Mouse (Mus musculus): ENCODE results near the gene Dbh. TPM values are rescaled to one million over a fixed set of nuclear protein-coding genes. Genes with fewer than 3 reads are reported as not detected.

The Dbh gene
- polyA plus RNA-seq, 1 experiment from 2014 or later: 0.67 TPM

GRCm38 (mm10) chr2:27166999-27167398, 2.0 kb downstream of the Dbh start:
- H3K4me1 ChIP-seq (replicated peaks): peaks cover 12% of the 10 kb centered on the region
- no peak overlapping the region for H3K4me2 ChIP-seq
- H3K4me3 ChIP-seq: no peak overlapping the region
- H3K9ac ChIP-seq: no peak overlapping the region
- WGBS: 25% methylated on average over 2 of the region's 2 CpGs
- no peaks in the 10 kb centered on the region for H3K27me3 ChIP-seq
- no peaks in the 10 kb centered on the region for H3K36me3 ChIP-seq
- H3K27ac ChIP-seq (replicated peaks): no peak overlapping the region
- no peaks in the 10 kb centered on the region for H3K9me3 ChIP-seq
- no peak for ATAC-seq (ENCODE audit: low read depth)

- Histone ChIP-seq H3K4me1 (replicated peaks) (no peaks in the 10 kb centered on the region; the same call in 1 of the 2 replicates), H3K4me3 (no peak overlapping the region), H3K36me3 (no peaks in the 10 kb centered on the region), H3K9ac (no peak overlapping the region), H3K27me3 (no peaks in the 10 kb centered on the region), H3K9me3 (no peaks in the 10 kb centered on the region), H3K27ac (replicated peaks) (no peak overlapping the region), H3K4me2 (no peak overlapping the region)
- ATAC-seq (ENCODE audit: low read depth): no peak
- 83% methylated on average over 2 of the region's 2 CpGs for WGBS
Observed at GRCm38 (mm10) chr2:27174242-27174641, 9.2 kb downstream of the Dbh start.

- Histone ChIP-seq H3K27me3 (no peaks in the 10 kb centered on the region), H3K36me3 (no peaks in the 10 kb centered on the region), H3K4me1 (replicated peaks) (no peaks in the 10 kb centered on the region; the same call in 1 of the 2 replicates), H3K9me3 (no peaks in the 10 kb centered on the region), H3K9ac (no peak overlapping the region), H3K4me3 (no peak overlapping the region), H3K4me2 (no peak overlapping the region), H3K27ac (replicated peaks) (no peak overlapping the region)
- ATAC-seq (ENCODE audit: low read depth): no peak
- WGBS: 73% methylated on average over 10 of the region's 10 CpGs
Observed at GRCm38 (mm10) chr2:27175696-27176267, 10.7 kb downstream of the Dbh start.

GRCm38 (mm10) chr2:27179101-27179500, 14.1 kb downstream of the Dbh start:
- H3K27me3 ChIP-seq: no peaks in the 10 kb centered on the region
- H3K9me3 ChIP-seq: no peaks in the 10 kb centered on the region
- no peak overlapping the region for H3K4me2 ChIP-seq
- no peak overlapping the region for H3K27ac ChIP-seq (replicated peaks)
- WGBS: 80% methylated on average over 8 of the region's 8 CpGs
- no peak for ATAC-seq (ENCODE audit: low read depth)
- no peak overlapping the region for H3K9ac ChIP-seq
- H3K4me3 ChIP-seq: no peak overlapping the region
- peaks cover 18% of the 10 kb centered on the region for H3K4me1 ChIP-seq (replicated peaks)
- no peaks in the 10 kb centered on the region for H3K36me3 ChIP-seq

- Histone ChIP-seq H3K4me2 (no peak overlapping the region), H3K36me3 (no peaks in the 10 kb centered on the region), H3K9me3 (no peaks in the 10 kb centered on the region), H3K27ac (replicated peaks) (no peak overlapping the region), H3K9ac (no peak overlapping the region), H3K4me1 (replicated peaks) (peaks cover 23% of the 10 kb centered on the region), H3K27me3 (no peaks in the 10 kb centered on the region), H3K4me3 (no peak overlapping the region)
- ATAC-seq (ENCODE audit: low read depth): no peak
- 75% methylated on average over 4 of the region's 4 CpGs for WGBS
Observed at GRCm38 (mm10) chr2:27181907-27182306, 16.9 kb downstream of the Dbh start.

- Histone ChIP-seq H3K4me2 (no peak overlapping the region), H3K4me3 (no peak overlapping the region), H3K27ac (replicated peaks) (peak overlapping the region; percentile 55), H3K27me3 (no peaks in the 10 kb centered on the region), H3K4me1 (replicated peaks) (peaks cover 23% of the 10 kb centered on the region), H3K9me3 (no peaks in the 10 kb centered on the region), H3K9ac (no peak overlapping the region), H3K36me3 (no peaks in the 10 kb centered on the region)
- WGBS: 25% methylated on average over 12 of the region's 12 CpGs
- peak; percentile 86 for ATAC-seq (ENCODE audit: low read depth)
Observed at GRCm38 (mm10) chr2:27183734-27184133, 18.7 kb downstream of the Dbh start.

- no peak overlapping the region for H3K27ac ChIP-seq (replicated peaks)
- H3K9ac ChIP-seq: no peak overlapping the region
- WGBS: 85% methylated on average over 6 of the region's 6 CpGs
- ATAC-seq (ENCODE audit: low read depth): no peak
- H3K4me2 ChIP-seq: no peak overlapping the region
- H3K36me3 ChIP-seq: no peaks in the 10 kb centered on the region
- H3K9me3 ChIP-seq: no peaks in the 10 kb centered on the region
- no peaks in the 10 kb centered on the region for H3K27me3 ChIP-seq
- no peak overlapping the region for H3K4me3 ChIP-seq
- peaks cover 25% of the 10 kb centered on the region for H3K4me1 ChIP-seq (replicated peaks)
Observed at GRCm38 (mm10) chr2:27187531-27187930, 22.5 kb downstream of the Dbh start.

- 51% methylated on average over 4 of the region's 4 CpGs for WGBS
- ATAC-seq (ENCODE audit: low read depth): no peak
- H3K9me3 ChIP-seq: no peaks in the 10 kb centered on the region
- no peaks in the 10 kb centered on the region for H3K27me3 ChIP-seq
- H3K4me1 ChIP-seq (replicated peaks): peaks cover 5% of the 10 kb centered on the region; the same call in 1 of the 2 replicates
- no peak overlapping the region for H3K27ac ChIP-seq (replicated peaks)
- H3K36me3 ChIP-seq: no peaks in the 10 kb centered on the region
- H3K4me3 ChIP-seq: no peak overlapping the region
- H3K9ac ChIP-seq: no peak overlapping the region
- H3K4me2 ChIP-seq: no peak overlapping the region
Observed at GRCm38 (mm10) chr2:27189994-27190393, 25.0 kb downstream of the Dbh start.

- no peaks in the 10 kb centered on the region for H3K36me3 ChIP-seq
- no peak overlapping the region for H3K27ac ChIP-seq (replicated peaks)
- H3K4me1 ChIP-seq (replicated peaks): no peaks in the 10 kb centered on the region
- no peak for ATAC-seq (ENCODE audit: low read depth)
- H3K4me2 ChIP-seq: no peak overlapping the region
- no peak overlapping the region for H3K9ac ChIP-seq
- no peak overlapping the region for H3K4me3 ChIP-seq
- no peaks in the 10 kb centered on the region for H3K27me3 ChIP-seq
- no peaks in the 10 kb centered on the region for H3K9me3 ChIP-seq
- 63% methylated on average over 5 of the region's 5 CpGs for WGBS
Observed at GRCm38 (mm10) chr2:27198551-27199246, 33.7 kb downstream of the Dbh start.

GRCm38 (mm10) chr2:27200586-27200985, 35.6 kb downstream of the Dbh start:
- no peaks in the 10 kb centered on the region for H3K27me3 ChIP-seq
- 65% methylated on average over 1 of the region's 1 CpGs for WGBS
- H3K9ac ChIP-seq: no peak overlapping the region
- H3K4me3 ChIP-seq: no peak overlapping the region
- ATAC-seq (ENCODE audit: low read depth): no peak
- no peak overlapping the region for H3K27ac ChIP-seq (replicated peaks)
- H3K4me2 ChIP-seq: no peak overlapping the region
- no peaks in the 10 kb centered on the region for H3K4me1 ChIP-seq (replicated peaks)
- no peaks in the 10 kb centered on the region for H3K9me3 ChIP-seq
- no peaks in the 10 kb centered on the region for H3K36me3 ChIP-seq

- Histone ChIP-seq H3K36me3 (no peaks in the 10 kb centered on the region), H3K9ac (no peak overlapping the region), H3K4me3 (no peak overlapping the region), H3K27ac (replicated peaks) (no peak overlapping the region), H3K27me3 (no peaks in the 10 kb centered on the region), H3K9me3 (no peaks in the 10 kb centered on the region), H3K4me1 (replicated peaks) (no peaks in the 10 kb centered on the region), H3K4me2 (no peak overlapping the region)
- ATAC-seq (ENCODE audit: low read depth): no peak
- WGBS: 80% methylated on average over 10 of the region's 10 CpGs
Observed at GRCm38 (mm10) chr2:27205666-27206065, 40.6 kb downstream of the Dbh start.

GRCm38 (mm10) chr2:27206128-27206797, 41.2 kb downstream of the Dbh start:
- no peak for ATAC-seq (ENCODE audit: low read depth)
- WGBS: 84% methylated on average over 15 of the region's 15 CpGs
- Histone ChIP-seq H3K9ac (no peak overlapping the region), H3K4me2 (no peak overlapping the region), H3K4me3 (no peak overlapping the region), H3K4me1 (replicated peaks) (no peaks in the 10 kb centered on the region), H3K9me3 (no peaks in the 10 kb centered on the region), H3K27ac (replicated peaks) (no peak overlapping the region), H3K27me3 (no peaks in the 10 kb centered on the region), H3K36me3 (no peaks in the 10 kb centered on the region)
